Mouse (Mus musculus) right cerebral cortex, postnatal 36 days (tissue): Measurements from ENCODE around the gene 1700109H08Rik.
"Not testable (repeated sequence)": the region's sequence is repeated elsewhere in the genome, so short reads cannot be mapped to it uniquely, and the experiment has no call there.

Experiments used
- DNase-seq, 2 experiments: peaks; one replicate each; pipeline ENCODE4 v3.0.0; 2022; ENCODE audit warnings: low spot score in 2 of 2, mixed read lengths in 1 of 2

1700109H08Rik gene

DNA sequence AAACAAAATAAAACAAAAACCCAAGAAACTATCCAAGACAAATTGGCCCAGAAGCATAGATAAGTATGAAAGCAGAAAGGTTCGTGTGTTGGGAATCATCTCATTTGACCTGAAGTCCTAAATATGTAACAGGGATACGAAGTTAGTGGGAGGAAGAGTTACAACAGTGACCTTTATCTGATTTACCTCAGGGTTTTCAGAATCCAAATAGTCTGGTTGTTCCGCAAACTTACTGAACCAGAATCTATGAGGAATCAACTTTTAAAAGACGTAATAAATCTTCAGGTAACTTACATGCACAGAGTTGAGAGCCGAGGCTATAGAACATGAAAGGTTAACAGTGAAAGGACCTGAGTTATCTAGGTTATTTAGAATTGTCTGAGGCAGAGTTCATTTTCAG lies 27.4 kb downstream of the 1700109H08Rik start:
- DNase-seq = no peak

DNA sequence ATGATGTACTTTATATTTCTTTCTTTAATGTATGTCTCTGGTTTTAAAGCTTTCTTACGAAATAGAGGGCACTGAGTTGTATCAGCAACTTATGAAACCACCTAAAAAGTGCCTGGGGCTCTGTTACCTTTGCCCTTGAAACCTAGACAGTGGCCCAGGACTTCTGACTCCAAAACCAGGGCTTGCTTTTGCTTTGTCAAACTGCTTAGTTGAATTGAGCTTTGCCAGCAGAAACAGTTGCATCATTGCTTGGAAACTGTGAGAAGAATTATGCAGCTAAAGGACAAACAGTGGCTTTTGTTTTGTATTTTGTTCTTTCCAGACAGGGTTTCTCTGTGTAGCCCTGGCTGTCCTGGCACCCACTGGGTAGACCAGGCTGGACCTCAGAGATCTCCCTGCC lies 28.9 kb downstream of the 1700109H08Rik start:
- DNase-seq = no peak

DNA sequence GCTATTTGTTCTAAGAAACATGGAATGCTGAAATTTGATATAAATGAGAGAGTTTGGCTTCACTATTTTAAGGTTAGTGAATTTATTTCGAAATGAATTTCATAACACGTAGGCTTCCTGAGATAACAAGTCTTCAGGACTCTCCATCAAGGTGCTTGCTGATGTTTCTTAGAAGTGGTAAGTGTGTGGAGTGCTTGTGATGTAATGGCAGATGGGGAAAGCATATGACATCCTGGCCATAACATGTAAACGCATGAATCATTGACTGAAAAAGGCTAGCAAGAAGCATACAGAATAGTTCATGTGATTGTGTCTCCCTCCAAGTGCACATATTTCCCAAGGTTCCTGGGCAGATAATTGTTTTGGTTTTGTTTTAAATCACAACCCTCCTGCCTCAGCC lies 29.4 kb downstream of the 1700109H08Rik start:
- no peak for DNase-seq

DNA sequence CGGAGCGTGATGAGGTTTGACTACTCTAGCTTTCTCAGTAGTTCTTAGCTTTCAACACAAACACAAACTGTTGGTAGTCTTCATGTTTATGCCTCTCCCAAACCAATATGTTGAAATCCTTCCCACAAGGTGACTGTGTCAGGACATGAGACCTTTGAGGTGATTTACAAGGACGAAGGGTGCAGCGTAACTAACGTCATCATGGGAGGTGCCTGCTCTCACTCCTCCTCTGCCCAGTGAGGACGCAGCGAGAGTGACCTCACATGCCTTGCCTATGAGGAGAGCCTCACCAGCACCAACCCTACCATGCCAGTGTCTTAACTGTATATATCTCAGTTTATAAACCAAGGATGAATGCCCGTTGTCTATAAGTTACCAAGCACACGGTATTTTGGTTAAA lies 35.7 kb downstream of the 1700109H08Rik start:
- no peak for DNase-seq

DNA sequence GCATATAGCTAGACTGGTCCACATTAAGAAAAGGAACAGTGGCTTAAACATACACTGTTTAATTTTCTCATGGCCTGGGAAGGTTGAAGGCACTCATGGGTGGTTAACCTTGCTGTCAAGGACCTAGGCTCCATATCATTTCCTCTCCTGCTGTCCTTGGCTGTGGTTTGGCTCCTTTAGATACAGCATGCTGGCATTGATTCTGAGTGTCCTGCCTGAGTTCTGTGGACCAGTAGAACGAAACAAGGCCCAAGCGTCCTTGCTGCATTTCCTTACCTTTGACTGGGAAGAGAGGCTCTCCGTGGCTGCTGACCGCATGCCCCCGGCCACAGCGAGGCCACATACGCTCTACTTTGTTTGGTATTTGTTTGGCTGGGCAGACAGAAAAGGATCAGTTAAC lies 37.9 kb downstream of the 1700109H08Rik start:
- no peak for DNase-seq

DNA sequence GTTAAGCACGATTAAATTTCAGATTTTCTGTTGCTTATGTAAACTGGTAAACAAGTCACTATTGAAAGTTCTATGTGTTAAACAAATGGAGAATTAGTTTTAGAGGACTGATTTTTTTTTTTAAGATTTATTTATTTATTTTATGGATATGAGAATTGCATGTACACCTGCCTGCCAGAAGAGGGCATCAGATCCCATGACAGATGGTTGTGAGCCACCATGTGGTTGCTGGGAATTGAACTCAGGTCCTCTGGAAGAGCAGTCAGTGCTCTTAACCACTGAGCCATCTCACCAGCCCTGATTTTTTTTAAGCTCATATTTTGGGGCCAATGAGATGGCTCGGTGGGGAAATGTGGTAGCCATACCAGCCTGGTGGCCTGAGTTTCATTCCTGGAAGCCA lies 40.5 kb downstream of the 1700109H08Rik start:
- DNase-seq = not testable (repeated sequence)

DNA sequence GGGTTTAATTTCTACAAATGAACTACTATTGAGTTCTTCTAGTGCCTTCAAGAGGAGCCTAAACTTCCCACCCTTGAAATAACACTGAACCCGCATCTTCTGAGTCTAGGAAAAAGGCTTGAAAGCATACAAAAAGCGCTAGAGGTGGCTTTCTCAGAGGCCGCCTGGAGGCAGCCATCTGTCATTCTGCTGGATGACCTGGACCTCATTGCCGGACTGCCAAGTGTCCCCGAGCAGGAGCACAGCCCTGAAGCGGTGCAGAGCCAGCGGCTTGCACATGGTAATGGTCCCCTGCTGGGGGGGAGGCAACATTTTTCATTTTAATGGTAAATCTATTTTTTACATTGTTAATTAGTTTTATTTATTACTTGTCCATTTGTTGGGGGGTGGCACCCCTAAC lies 49.1 kb downstream of the 1700109H08Rik start:
- DNase-seq = no peak

DNA sequence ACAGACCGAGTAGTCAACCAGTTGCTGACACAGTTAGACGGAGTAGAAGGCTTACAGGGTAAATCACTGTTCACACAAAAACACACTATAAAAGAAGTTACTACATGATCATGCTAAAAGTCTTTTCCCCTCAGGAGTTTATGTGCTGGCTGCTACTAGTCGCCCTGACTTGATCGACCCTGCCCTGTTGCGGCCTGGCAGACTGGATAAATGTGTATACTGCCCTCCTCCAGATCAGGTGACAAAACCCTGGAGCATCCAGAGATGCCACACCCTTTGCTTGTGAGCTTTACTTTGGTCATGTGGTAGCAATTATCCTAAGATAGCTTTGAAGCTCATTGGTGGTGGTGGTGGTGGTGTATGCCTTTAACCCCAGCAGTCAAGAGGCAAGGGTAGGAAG lies 58.7 kb downstream of the 1700109H08Rik start:
- no peak for DNase-seq

DNA sequence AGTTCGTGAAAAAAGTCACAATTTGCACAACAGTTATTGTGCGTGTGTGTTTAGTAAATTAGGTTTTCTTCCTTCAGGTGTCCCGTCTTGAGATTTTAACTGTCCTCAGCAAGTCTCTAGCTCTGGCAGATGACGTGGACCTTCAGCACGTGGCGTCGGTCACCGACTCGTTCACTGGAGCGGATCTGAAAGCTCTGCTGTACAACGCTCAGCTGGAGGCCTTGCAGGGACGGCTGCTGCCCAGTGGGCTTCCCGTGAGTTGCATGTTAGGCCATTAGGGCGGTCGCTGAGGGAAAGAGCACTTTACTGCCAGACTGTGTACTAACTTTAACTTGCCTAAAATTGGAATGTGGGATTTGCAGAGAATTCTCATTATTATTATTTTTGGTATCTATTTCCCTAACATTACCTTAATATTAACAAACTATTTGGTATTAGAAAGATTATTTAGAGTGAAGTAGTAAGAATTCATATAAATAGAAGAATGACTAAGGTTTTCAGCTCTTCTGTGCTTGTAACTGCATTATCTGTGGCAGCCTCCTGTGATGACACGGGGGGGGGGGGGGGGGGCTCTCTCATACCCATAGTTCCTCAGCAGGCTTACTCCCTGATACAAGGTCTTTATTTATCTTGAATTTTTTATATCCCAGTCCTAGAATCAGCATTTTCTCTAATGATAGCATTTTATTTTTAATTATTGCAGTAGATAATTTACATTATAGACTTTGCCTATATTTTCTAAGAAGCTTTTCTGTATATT lies 60.3 kb downstream of the 1700109H08Rik start:
- DNase-seq = no peak

DNA sequence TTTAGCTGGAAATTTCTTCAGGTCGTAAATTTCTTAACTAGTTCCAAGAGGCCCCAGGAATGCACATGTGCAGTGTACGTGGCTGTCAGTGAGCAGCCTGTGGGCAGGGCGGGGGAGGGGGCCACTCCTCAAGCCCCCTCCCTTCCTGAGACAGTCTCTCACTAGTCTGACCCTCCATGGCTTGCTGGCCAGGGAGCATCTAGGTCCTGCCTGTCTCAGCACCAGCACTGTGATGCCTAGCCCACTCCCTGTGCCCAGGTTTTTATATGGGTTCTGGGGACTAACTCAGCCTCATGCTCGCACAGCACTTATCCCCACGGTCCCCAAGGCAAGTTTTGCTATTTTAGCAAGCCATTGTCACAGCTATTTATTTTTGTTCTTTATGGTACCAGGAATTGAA lies 60.9 kb downstream of the 1700109H08Rik start:
- DNase-seq = no peak

DNA sequence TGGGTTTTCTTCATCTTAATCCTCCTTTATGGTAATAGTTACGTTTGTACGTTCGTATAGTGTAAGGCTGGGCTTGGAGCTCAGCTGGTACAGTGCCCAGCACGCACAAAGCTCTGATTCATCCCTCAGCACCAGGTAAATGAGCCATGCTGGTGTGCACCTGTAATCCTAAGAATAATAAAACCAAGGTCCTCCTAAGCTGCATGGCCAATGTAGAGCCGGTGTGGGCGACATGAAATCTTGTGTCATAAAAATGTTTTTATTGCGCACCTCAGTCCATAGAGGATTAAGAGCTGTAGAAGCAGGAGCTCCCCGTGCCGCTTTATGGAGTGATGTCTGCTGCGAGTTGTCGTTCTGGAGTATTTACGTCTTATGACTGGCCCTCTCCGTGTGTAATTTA lies 61.9 kb downstream of the 1700109H08Rik start:
- DNase-seq = no peak

DNA sequence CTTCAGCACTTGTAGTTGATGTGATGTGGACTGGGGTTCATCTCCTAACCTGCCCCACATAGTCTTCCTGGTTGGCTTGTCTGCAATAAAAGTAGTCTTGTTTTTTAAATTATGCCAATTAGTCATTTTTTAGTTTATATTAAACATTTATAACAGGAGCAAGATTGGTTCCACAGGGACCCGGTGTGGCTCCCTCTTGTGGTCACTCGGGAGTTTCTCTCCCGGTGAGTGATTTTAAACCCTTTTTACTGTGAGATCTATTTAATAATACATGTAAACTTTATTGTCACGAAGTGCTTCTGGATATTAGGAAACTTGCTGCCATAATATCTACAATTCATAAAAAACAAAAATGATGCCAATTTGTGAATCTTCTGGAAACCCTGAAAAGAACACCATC lies 62.6 kb downstream of the 1700109H08Rik start:
- DNase-seq = no peak
